Mouse (Mus musculus) adrenal gland, adult 18-20 months (tissue): ENCODE data around the gene Lexm. TPM values are rescaled to one million over a fixed set of nuclear protein-coding genes. Genes with fewer than 3 reads are reported as not detected.

Source experiments
- DNase-seq, 2 experiments: peaks; one replicate each; pipeline ENCODE4 v3.0.0; 2021 to 2022; ENCODE audit warnings: low spot score in 2 of 2
- long read RNA-seq, 2 experiments: library from polyadenylated mRNA; stranded (forward); transcript quantifications; one replicate each; pipeline ENCODE4 v2.0.0; 2021
- total RNA-seq, 2 experiments: library from RNA; stranded (reverse); gene quantifications; 1 replicate in 1 of 2; 2 replicates in 1 of 2; pipeline ENCODE4 v1.2.3; 2021

Gene Lexm
- total RNA-seq, result not detected
- long read RNA-seq, experiment 1, result 0 reads
- long read RNA-seq, experiment 2, result 0 reads

DNA sequence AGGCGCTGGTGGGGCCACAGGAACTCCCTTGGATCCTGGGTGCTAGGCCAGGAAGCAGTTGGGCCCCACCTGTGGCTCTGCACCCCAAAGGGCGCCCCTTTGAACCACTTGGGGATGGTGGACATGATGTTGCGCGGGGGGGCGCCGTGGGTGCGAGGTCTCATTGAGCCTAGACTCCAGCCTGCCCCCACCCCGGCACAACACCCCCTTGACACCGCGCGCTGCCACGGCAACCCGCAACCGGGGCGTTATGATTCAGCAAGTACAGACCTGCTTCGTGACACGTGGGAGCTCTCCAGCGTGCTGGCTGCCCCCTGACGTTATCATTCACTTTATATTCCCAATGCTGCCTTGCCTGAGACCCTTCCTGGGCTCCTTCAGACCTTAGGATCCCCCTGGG is at the start of gene Lexm:
Lexm (minus strand) TSS at position 186 of the 400 bp plus-strand sequence.
- no peak for DNase-seq

DNA sequence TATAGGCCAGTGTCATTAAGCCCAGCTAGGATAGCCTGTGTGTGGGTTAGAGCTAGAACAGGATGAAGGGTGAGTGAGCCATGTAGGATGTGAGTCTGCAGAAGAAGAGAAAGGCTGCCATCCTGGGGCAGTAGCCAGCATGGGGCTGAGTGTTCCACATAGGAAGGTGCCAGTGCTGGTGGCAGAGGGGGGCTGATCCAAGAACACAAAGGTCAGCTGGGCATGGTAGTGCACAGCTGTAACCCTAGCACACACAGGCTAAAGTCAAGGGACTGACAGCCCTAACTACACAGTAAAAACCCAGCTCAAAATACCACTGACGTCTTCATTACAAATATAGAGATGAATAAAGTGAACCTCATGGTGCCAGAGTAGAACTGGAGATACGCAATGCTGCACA is 49.5 kb upstream of the Lexm start:
- no peak for DNase-seq

DNA sequence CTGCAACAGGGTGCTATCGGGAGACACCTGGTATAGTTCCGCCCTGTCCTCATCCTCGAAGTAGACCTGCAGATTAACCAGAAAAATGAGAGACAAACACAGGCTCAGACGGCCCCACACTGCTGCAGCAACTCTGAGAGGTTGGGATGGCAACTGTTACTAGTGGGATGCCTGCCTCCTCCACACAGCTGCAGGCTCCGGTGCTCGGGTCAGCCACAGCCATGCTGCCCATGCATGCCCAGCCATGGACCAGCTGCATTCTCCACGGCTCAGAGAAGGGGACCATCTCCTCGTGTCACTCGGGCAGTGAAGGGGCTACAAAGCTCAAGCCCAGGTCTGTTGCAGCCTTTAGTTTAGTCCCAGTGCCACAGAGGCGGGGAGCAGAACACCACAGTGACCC is 48.6 kb upstream of the Lexm start:
- no peak for DNase-seq

DNA sequence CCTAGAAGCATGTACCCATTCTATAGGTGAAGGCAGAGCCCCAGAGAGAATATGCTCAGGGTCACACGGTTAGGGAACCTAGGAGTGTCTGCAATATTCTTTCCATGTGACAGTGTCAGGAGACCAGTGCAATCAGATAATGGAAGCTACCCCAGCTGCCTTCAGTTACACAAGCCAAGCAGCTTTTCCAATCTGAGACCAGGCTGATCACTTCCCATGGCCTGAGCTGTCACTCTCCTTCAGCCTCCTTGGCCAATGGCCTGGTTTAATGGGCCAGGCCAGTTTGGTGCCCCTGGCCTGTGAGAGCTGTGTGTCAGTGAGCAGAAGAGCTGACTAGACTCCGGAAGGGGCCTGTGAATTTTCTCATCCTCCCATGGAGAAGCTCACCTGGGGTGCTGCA is 48.2 kb upstream of the Lexm start:
- DNase-seq, result no peak

DNA sequence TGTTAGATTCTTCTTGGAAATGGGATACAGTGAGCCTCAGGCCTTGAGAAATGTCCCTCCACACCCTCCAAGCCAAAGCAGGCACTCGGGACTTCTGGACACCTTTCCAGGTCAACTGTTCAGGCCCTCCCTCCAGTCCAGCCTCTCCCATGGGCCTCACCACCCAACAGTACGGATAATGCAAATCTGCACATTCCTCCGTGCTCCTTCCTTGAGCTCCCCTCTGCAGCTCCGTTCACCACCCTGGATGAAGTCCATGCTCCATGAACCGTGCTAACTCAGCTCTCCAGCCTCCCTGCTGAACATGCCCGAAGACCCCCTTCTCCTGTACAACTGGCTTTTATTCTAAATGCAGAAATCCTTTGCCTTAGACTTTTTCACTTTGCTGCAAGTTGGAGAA is 47.7 kb upstream of the Lexm start:
- no peak for DNase-seq

DNA sequence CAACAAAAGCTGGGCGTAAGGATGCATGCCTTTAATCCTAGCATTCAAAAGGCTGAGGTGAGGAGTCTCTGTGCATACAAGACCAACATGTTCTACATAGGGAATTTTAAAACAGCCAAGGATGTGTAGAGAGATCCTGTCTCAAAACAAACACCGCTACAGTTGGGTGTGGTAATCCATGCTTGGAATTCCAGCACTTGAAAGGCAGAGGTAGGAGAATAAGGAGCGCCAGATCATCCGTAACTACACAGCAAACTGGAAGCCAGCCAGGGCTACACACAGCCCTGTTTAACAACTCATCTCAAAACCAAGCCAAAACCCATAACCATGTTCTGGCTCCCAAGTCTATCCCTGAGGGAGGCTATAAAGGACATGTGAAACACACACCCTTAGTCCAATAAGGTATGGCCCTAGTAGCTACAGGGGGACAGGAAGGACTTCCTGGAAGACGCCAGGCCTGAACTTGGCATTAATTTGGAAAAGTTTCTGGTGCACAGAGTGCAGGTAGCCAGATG is 47.0 kb upstream of the Lexm start:
- DNase-seq, result no peak

DNA sequence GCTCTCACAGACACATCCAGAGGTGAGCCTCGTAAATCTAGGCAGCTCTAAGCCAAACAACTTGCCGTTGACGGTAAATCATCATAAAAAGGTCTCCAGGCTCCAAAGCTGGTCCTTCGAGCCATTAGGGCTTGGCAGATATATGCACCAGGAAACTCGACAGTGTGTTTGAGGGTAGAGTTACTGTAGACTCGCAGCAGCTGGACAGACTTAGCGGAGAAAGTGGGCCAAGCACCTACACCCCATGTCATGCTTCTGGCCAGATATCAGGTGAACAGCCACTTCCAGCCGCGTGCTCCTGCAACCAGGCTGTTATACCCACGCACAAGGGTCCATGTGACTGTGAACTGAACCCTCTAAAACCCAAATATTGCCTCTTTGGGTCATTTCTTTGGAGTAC is 38.6 kb upstream of the Lexm start:
- DNase-seq, result no peak

DNA sequence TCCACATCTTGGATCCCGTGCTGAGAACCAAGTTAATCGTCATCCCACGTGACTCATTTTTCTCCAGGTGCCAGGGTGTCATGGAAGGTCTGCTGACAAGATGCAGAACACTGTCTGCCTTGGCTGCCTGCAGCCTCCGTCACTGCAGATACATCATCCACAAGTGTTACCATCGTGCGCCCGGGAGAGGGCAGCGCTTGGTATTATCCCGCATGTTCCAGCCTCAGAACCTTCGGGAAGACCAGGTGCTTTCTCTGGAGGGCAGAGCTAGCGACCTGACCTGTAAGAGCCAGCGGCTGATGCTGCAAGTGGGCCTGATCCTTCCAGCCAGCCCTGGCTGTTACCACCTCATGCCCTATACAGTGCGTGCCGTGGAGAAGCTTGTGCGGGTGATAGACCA is 36.0 kb upstream of the Lexm start:
- DNase-seq, result no peak

DNA sequence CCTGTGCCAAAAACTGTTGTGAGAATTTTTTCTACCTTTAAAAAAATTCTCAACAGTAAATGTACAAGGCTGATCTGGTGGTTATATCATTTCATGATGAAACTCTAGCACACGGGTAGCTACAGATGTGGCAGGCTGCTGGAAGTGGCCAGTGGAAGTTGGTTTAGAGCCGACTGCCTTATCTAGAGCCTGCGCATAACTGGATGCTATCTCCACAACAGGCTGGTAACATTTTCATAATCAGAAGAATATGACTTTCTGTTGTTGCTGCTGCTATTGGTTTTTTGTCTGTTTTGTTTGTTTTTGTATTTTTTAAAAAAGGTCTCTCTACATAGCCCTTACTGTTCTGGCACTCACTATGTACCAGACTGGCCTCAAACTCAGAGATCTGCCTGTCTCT is 35.5 kb upstream of the Lexm start:
- DNase-seq, result no peak

DNA sequence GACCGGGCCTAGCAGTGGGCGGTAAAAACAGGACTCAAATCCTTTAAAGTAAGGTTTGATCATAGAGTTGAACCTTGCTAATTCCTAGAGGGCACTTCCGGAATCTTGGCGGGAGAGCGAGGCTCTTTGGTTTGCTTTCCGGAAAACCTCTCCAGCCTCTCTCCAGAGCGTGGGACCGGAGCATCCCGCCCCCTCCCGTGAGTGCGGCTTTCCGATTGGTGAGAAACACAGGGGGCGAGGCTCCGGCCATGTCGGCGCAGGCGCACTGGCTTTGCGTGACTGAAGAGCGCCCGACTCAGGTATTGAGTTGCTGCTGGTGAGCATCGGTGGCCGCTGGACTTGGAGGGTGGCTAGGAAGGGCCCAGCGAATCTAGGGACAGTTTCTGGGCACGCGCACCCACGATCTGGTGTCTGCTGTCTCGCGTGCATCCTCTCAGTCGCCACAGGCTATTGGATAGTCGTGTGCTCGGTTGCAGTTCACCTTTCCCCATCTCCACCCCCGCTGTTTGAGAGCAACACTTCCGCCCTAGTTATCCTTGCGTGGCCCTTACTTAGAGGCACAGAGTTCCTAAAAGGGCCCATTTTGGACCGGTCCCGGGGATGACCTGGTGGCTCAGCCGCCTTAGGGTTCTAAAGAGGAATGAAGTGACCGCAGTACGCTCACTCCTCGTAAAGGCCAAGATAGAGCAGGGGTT is 33.9 kb upstream of the Lexm start, which contains the start of gene Pars2:
Pars2 (plus strand) TSS at position 237 of the 695 bp plus-strand sequence.
- DNase-seq, result peak; percentile 92 to 94

DNA sequence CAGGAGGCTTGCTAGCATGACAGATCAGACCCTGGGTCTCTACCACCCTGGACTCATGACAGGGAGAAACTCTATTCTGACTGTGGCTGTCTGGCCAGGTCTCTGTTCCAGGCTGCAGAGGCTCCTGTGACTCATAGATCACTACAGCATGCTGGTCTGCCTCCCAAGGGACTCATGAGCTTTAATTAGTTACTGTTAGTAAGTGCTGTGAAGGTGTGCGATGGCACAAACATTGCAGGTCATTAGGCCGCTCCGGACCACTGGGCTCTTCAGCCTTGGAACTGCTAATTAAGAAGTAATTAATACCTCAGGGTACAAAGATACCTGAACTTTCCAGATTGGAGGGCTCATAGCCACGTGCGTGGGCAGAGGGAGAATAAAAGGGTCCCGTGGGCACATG is 30.1 kb upstream of the Lexm start:
- DNase-seq, result no peak

DNA sequence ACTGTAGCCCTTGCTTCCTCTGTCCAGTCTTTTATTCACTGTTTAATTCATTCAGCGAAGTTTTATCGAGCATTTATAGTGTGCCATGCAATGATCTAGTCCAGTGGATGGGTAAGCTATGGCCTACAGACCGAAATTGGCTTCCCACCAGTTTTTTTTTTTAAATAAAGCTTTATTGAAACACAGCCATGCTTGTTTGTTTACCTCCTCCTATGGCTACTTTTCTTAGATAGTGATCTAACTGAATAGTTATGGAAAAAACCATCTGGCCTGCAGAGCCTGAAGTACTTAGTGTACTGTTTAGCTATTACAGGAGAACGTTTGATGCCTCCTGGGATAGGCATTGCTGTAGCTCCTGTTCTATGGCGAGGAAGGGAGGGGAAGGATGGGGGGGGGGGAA is 28.8 kb upstream of the Lexm start:
- no peak for DNase-seq

DNA sequence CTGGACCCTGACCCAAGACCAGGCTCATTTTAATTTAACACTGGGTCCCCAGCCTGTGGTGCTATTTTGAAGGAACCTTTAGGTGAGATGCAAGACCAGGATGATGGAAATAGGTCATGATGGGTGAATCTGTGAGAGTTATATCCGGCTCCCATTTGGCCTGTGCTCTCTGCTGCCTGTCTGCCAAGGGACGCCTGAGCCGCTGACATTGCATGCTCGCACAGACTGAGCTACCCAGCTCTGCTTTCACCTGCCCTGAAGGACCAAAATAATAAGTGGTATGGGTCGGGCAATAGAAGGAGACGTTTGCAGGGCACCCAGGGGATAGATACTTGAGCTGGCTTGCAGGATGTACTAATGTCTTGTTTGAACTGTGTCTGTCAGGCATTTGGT is 27.2 kb upstream of the Lexm start:
- no peak for DNase-seq

DNA sequence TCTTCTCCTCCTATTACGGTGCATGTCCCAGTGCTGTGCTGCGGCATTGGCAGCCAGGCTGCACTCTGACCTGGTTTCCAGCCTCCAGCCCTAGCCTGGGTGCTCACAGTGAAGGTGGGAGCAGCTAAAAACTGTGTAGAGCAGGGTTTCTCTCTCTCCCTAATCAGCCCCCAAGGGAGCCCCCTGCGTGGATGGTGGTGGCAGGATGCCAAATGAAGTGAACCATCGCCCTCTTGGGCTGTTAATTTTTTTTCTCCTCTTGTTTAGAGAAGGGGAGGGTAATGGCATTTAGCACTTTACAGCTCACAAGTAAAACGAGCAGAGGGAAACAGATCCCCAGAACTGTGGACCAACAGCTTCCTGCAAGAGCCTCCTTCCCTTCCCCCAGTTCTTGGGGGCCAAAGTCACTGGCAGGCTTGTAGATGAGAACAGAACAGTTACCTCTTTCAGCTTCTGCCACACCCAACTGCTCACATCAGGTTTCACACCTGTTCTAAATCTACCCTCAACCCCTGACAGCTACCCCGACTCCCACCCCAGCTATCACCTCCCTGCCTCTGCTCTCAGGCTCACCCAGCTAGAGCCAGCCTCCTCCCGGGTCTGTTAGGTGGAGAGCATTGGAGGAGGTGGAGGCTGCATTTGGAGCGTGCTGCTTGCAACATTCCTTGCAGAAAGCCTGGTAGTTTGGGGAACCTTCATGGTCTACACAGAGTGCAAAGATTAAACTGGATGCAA is 26.6 kb upstream of the Lexm start:
- no peak for DNase-seq

DNA sequence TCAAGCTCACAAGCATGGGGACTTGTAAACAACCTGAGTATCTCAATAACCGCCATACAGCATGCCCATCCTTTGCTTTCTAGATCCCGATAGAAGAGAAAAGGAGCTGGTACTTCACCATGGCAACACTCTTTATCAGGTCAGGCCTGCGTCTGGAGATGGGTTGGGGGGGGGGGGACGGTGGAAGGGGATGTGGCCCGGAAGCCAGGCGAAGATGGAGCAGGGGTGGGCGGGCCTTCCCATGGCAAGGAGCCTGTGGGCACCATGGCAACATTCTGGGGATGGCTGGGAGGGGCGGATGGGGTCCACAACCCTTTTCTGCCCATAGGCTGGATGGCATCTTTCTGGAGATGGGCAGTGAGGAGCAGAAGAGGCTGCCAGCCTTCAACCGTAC is 17.0 kb upstream of the Lexm start:
- no peak for DNase-seq

DNA sequence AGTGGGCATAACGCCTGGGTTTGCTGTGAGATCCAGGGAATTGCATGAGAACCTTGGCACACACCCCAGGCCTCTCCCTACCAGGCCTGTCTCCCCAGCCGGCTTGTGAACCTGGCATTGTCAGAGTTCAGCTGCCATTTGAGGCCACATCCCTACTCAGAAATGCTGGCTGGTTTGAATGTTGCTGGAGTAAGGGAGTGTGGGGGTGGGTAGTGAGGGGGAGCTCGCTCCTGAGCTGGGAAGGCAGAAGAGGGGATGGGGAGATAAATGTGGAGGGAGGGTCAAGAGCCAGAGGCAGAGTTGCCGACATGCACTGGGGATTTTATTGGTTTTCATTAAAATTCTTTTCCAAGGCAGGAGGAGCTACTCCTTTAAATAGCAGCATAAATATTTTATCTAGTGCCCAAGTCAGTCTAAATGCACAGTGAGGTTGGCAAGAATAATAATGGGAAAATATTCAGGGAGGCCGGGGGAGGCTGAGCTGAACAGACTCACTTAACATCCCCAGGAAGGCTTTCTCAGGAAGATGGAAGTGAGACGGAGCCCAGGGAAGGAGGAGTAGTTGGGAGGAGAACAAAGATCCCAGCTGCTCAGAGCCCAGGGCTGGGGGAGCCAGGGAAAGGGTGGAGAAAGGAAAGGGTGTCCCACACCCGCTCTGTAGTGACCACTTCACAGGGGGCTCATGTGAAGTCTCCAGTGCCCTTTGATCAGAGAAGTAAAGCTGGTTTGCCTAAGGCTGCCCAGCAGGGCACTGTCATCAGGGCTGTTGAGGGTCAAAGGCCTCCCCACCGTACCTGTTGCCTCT is 16.4 kb upstream of the Lexm start:
- DNase-seq, result no peak

DNA sequence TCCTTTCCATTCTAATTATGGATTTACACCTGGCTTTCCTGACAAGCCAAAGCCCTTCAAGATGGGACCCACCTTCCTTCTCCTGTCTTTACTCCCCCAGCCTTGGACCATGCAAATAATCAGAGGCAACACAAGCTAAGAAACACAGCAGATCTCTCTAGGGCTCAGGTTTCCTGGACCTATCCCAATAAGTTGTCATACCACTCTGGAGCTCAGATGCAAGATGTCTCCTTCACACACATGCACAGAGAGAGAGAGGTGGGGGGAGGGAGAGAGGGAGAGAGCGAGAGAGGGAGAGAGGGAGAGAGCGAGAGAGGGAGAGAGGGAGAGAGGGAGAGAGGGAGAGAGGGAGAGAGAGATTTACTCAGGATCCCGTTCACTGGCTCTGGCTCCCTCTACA is 15.3 kb upstream of the Lexm start:
- no peak for DNase-seq

DNA sequence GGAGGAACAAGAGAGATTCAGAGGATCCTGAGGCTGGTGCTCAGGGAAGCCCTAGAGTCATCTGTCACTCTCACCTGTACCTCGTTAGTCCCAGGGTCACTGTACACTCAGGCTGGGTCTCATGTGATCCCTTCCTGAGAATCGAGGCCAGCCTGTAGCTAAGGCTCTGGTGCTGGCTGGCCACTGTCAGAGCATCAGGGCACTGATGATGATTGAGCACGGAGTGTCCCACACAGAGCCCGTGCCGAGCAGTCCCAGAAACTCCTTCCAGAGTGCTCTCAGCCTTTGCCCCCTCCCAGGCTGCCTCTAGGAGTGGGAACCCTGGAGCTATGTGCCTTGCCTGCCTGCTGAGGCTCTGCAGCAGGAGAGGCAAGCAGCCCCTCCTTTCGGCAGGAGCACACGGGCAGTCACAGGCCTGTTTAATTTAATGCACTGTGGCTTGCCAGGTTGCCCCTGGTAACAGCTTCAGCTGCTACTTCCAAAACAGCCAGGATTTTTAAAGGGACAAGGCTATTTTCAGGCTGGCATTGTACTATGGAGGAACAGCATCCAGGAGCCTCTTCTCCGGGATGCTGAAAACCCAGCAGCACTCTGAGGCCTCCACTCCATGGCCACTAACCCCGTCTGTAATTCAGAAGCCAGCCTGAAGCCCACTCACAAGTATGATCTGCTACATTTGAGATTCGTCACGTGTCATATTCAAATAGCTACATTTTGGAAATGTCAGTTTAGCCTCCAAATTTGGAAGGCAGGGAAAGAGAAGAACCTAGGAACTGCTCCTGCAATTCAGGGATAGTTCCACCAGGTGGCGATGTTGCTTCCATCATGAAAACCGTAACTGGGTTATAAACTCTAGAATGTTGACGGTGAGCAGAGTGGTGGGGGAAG is 13.5 kb upstream of the Lexm start:
- peak; percentile 50 to 54 for DNase-seq

DNA sequence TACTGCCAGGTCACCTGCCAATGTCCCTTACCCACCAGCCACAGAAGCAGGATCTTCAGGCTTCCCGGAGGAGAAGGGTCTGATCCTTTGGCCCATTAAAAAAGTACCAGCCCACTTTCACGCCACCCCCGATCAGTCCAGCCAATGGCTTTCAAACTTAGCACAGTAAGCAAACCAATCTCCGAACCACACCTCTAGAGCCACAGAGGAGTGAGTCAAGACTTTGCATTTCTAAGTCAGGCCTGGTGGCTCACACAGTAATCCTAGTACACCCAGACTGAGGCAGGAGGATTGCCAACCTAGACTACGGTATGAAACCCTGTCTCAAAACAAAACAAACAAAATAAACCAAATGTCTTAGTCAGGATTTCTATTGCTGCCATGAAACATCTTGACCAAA is 12.3 kb upstream of the Lexm start:
- no peak for DNase-seq

DNA sequence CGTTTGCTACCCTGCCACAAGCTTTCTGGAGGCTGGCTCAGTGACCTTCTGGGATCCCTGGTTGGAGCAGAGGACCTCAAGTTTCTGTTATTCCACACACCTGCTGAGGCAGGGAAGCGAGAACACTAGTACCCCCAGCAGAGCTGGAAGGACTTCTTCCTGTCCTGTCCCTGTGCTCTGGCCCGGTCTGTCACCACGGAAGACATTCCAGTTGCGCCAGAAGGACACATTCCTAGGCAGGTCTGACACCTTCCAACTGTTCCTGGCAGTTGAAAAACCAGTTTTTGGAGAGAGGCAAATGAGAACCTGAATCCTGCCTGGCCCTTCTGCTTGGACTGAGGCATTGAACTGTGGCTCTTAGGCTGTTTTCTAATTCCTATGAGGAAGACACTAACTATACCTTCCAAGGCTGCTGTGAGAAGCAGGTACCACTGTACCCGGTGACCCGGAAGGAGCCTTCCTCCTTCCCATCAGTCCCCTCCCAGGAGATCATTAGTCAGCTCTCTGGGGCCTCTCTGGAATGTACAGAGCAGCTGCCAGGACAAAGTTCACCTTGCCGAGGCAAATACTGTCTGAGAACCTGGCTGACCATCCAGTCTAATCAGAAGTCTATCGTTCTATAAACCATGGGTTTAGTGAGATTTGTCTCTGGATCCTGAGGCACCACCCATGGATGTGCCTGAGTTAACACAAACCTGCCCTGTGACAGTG is 11.8 kb upstream of the Lexm start:
- DNase-seq, result no peak
